Mouse (Mus musculus): ENCODE measurements around the gene Lcp2. TPM values are rescaled to one million over a fixed set of nuclear protein-coding genes. Genes with fewer than 3 reads are reported as not detected.
A peak's percentile ranks its signal among the peaks of the same experiment; 100 is the strongest.

Gene Lcp2
- polyA plus RNA-seq, 1 experiment, result 3.7 TPM

DNA sequence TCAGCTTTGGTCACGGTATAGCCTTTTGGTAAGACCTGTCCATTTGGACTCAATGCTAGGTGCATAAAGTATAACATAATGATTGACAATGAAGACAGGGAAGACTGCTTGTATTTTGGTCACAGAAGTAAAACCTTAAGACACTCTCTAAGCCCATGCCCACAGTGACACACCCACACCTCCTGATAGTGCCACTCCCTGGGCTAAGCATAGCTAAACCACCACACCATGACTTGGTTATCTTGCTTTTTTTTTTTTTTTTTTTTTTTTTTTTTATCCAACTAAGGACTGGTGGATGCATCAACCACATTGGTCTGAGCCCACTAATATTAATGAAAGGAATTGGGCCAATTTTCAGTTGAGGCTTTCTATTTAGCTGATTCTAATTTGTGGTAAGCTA is 62.5 kb downstream of the Lcp2 start:
- no peak for TF ChIP-seq GATA1 (IDR thresholded peaks at IDR 0.05; ENCODE audit: low read length)

DNA sequence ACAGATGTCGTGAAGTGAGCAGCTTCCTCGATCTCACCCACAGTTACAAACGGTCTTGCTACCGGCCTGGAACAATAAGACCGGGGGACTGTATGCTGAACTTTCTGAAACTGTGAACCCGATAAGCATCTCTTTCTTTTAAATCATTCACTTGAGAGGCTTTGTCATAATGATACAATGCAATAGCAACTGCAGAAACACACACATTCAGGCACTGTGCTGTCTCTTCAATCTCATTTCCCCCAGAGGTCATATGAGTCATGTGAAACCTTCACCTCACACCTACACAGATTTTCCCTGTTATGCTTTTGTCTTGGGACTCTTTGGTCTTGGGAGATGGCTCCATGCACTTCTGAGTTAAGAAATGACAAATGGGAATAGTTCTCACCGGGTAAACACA is 65.2 kb downstream of the Lcp2 start:
- no peak for TF ChIP-seq GATA1 (IDR thresholded peaks at IDR 0.05; ENCODE audit: low read length)

DNA sequence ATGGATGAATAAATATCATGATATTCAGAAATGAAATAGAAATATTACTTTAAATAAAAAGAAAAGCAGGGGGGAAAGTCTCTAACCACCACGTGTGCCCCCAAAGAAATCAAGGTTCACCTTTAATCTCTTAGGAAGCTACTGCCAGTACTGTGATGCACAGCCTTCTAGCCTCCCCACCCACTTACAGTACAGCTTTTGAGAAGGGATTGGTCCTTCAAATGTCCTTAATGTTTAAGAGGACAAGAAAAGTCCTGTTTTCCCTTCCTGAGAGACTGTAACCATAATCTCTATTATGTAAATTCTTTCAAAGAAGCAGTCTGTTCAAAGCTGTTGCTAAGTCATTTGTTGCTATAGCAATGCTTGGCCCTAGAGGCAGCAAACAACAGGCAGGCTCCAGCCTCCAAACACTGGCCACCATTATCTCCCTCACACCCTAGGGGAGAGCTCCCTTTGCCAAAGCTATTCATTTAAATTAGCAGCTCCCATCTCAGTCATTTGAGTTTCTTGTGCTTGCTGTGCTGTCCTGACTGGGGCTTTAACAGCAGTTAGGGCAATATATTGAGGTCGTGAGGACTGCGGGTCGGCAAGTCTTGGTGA is 66.2 kb downstream of the Lcp2 start:
- TF ChIP-seq GATA1 (IDR thresholded peaks at IDR 0.05; ENCODE audit: low read length), result no peak

DNA sequence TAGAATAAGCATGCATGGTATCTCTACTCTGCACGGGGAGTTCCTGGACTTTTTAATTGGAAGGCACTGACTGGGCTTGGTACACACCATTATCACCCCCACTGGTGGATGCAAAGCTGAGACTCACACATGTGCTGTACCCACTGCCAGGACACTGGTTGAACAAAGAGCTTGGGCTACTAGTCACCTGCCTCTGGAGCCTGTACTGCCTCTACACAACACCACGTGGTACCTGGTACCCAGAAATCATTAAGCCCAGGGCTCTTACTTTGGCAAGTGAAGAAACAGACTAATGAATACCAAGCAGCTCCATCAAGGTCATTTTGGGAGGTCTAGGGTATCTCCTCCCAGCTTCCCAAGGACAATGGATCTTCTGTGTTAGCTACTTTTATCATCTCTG is 67.0 kb downstream of the Lcp2 start:
- no peak for TF ChIP-seq GATA1 (IDR thresholded peaks at IDR 0.05; ENCODE audit: low read length)

DNA sequence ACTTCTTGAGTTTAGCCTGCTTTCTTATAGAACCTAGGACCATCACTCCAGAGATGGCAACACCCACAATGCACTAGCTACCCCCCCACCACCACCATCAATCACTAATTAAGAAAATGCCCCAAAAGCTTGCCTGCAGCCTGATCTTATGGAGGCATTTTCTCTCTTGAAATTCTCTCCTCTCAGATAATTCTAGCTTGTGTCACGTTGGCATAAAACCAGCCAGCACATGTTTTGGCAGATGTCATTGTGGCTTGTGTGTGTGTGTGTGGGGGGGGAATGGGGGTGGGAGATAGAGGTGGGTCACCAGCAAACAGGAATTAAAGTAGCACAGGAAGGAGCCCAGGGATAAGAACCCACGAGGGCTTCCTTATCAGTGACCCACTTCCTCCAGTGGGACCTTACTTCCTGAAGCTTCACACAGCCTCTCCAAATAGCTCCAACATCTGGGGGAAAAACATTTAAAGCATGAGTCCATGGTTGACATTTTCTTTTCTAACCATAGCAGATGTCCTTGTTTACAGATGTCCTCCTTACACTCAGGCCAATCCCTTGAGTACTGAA is 69.9 kb downstream of the Lcp2 start:
- TF ChIP-seq GATA1 (IDR thresholded peaks at IDR 0.05; ENCODE audit: low read length), result peak; percentile 37

DNA sequence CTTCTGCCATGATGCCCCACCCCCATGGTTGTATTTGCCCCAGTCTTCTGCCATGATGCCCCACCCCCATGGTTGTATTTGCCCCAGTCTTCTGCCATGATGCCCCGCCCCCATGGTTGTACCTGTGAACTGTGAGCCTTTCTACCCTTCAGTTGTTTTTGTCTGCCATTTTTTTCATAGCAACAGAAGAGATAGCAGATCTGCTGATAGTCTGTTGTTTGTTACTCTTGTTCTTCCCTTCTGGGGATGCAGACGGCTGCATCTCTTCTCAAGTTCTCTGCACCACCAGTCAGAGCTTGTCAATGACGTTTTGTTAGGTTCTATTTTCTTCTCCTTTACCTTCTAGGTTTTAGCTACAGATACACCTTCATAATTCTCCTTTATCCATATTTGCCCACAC is 70.9 kb downstream of the Lcp2 start:
- TF ChIP-seq GATA1 (IDR thresholded peaks at IDR 0.05; ENCODE audit: low read length), result no peak

DNA sequence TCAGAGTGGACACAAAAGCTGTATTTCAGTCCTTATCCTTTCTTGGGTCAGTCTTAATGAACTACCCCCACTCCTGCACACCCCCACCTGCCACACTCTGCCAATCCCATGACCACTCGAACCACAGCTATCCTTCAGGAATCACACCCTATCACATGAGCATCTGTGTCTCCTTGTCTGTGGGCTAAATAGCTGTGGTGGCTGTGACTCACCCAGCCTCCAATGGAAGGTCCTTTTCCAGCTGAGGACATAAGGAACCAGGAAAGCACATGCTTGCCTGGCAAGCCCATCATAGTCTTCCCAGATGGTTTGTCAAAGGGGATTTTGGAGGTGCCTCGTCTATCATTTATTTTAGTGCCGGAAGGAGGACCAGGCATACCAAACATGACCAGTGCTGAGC is 71.6 kb downstream of the Lcp2 start:
- no peak for TF ChIP-seq GATA1 (IDR thresholded peaks at IDR 0.05; ENCODE audit: low read length)

DNA sequence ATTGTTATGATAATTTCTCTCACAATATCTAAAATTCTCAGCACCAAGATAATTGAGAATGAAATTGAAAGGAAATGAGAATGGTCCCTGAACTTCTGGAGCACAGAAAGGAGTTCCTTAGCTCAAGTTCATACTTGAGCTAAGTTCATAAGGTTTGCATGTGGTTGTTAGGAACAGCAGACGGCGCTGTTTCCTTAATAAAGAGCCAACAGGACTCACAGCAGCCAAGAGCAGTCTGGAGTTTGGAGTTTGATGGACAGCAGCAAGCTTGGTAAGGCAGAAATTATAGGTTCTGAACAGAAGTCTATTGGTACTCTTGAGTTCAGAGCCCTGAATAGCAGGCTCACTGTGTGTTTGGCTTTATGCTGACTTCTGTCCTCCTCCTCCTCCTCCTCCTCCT is 76.4 kb downstream of the Lcp2 start:
- TF ChIP-seq GATA1 (IDR thresholded peaks at IDR 0.05; ENCODE audit: low read length), result no peak

DNA sequence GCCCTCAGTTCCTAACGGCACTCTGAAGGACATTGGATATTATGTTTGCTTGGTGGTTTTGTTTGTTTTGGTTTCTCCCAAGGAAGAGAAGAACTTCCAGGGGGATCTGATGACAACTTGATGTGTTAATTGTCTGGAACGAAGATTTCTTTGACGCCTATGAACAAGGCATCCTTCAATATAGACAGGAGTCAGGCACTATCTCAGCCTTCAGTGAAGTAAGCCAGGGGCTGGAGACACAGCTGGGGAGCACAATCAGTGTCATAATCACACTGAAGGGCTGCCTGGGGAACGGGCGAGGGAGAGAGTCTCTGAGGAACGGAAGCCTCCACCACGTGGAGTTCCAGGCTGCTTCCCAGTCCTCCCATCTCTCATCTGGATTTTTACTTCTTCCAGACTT is 78.1 kb downstream of the Lcp2 start:
- no peak for TF ChIP-seq GATA1 (IDR thresholded peaks at IDR 0.05; ENCODE audit: low read length)

DNA sequence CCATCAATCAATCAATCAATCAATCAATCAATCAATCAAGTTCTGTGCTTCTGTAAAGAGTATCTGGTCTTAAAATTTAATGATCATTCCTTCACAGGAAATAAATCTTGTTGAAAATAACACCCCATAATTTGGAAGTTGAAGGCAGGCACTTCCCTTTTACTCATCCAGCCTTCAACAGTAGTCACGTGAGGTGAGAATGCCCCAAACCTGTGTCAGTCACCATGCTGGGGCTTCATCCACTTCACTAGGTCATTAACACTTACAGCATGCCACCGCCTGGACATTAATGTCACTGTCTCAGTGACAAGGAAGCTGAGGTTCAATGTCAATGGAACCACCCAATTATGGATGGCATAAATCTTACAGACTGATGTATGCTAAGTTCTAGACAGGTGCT is 81.7 kb downstream of the Lcp2 start:
- TF ChIP-seq GATA1 (IDR thresholded peaks at IDR 0.05; ENCODE audit: low read length), result no peak

DNA sequence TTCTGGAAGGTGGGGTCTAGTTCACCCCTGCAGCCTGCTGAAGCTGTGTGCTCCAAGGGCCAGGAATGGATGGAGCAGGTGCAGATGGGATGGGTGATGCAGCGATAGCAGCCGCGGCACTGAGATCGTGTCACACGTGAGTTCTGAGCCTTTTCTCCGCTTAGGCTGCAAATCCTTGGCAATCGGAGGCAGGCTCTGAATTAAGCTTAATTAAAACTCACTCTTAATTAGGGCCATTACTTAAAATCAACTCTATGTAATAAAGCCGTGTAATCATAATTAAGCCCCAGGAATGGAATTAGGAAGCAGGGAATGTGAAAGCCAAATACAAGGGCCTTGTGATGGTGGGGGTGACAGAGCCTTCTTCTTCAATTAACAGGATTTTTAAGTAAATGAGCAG is 92.6 kb downstream of the Lcp2 start:
- no peak for TF ChIP-seq GATA1 (IDR thresholded peaks at IDR 0.05; ENCODE audit: low read length)

Other genes with a start within 250 kb of the Lcp2 start
- not detected in 2 replicates for gene Kcnmb1, start 83.9 kb upstream of the Lcp2 start, polyA plus RNA-seq (2012)
- 0.03 TPM in 1 of 2 replicates, not detected in the other for gene Kcnip1, start 53.8 kb upstream of the Lcp2 start, polyA plus RNA-seq (2012)
- not detected in 2 replicates for gene 4930469K13Rik, start 51.6 kb downstream of the Lcp2 start, polyA plus RNA-seq (2012)
- gene Foxi1, start 161.2 kb downstream of the Lcp2 start, polyA plus RNA-seq (2012), result not detected in 2 replicates

All from G1E-ER4 (cell line).